Mouse (Mus musculus) hindbrain, embryonic 16.5 days (tissue): ENCODE data around the gene Oser1. TPM values are rescaled to one million over a fixed set of nuclear protein-coding genes. Genes with fewer than 3 reads are reported as not detected.

Source experiments
- ATAC-seq: fragments of 200-750 bp; cut with Nextera tagmentation; 2 replicates; pipeline ENCODE4 v1.8.0; 2017; ENCODE audit warnings: moderate TSS enrichment, moderate library complexity
- H3K27ac ChIP-seq: fragments of 300-500 bp; sonication (generic); 2 replicates; pipeline ENCODE4 v1.5.1; 2014; ENCODE audit warnings: low read depth, mild to moderate bottlenecking, control low read depth, low read length, moderate library complexity
- H3K27me3 ChIP-seq: fragments of 300-500 bp; sonication (generic); replicated peaks from 2 replicates; pipeline ENCODE4 v1.6.1; 2014; ENCODE audit warnings: low read length; ENCODE audit not compliant: control insufficient read depth, insufficient read depth
- H3K36me3 ChIP-seq: fragments of 300-500 bp; sonication (generic); 2 replicates; pipeline ENCODE4 v1.6.1; 2014; ENCODE audit warnings: mild to moderate bottlenecking, low read length, moderate library complexity, mixed read lengths; ENCODE audit not compliant: control insufficient read depth, insufficient read depth
- H3K4me1 ChIP-seq: fragments of 300-500 bp; sonication (generic); 2 replicates; pipeline ENCODE4 v1.6.1; 2014; ENCODE audit warnings: low read depth, low read length; ENCODE audit not compliant: control insufficient read depth, insufficient read depth
- H3K4me2 ChIP-seq: fragments of 300-500 bp; sonication (generic); 2 replicates; pipeline ENCODE4 v1.6.1; 2014; ENCODE audit warnings: mild to moderate bottlenecking, low read length, control low read depth, moderate library complexity
- H3K4me3 ChIP-seq: fragments of 300-500 bp; sonication (generic); 2 replicates; pipeline ENCODE4 v1.5.1; 2014; ENCODE audit warnings: mild to moderate bottlenecking, low read length, control low read depth, moderate library complexity
- H3K9ac ChIP-seq: fragments of 300-500 bp; sonication (generic); 2 replicates; pipeline ENCODE4 v1.6.1; 2014; ENCODE audit warnings: low read depth, mild to moderate bottlenecking, control low read depth, low read length, moderate library complexity
- H3K9me3 ChIP-seq: fragments of 300-500 bp; sonication (generic); 2 replicates; pipeline ENCODE4 v1.6.1; 2014; ENCODE audit warnings: mild to moderate bottlenecking, low read length, moderate library complexity; ENCODE audit not compliant: control insufficient read depth
- WGBS: fragments of 180-500 bp; shearing (Covaris S2); extraction: QIAGEN DNeasy Blood & Tissue Kit; methylation state at CpG from one replicate; pipeline ENCODE4 v1.1.7; 2014; 5-methylcytosine and 5-hydroxymethylcytosine counted together
- polyA plus RNA-seq: library from polyadenylated mRNA; unstranded; fragments of >200 nt; fragmentation: Nextera tagmentation; extraction: Ambion mirVana; gene quantifications from 2 replicates; pipeline ENCODE4 v1.2.1, GENCODE M21; 2015

Oser1 gene
- polyA plus RNA-seq, 1 experiment from 2014 or later: 72.2 TPM

DNA sequence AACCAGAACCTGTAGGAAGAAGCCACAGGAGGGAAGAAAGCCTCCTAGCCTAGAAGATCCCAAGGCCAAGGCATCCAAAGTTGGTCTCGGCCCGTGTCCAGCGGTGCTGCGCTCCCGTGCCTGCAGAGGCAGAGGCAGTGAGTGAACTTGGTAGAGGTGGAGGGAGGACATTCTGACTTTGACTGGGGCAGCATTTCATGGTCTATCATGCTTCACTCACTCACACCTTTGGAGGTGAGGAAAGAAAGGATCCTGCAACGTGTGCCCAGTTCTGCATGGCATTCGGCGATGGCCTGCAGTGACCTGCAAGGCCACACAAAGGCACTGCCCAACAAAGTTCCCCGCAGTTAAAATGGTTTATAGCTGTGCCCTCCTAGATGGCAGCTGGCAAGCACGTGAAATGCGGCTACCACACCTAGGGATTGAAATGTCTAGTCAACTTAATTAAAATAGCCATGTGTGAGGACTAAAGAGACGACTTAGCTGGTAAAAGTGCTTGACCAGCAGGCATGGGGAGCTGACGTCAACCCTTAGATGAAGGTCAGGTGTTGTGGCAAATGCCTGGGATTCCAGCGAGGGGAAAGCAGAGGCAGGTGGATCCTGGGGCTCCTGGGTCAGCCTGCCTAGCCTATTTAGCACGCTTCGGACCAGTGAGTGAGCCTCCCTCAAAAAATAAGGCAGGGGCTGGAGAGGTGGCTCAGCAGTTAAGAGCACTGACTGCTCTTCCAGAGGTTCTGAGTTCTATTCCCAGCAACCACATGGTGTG, 63.5 kb downstream of the Oser1 start:
- H3K27ac ChIP-seq: no peak overlapping the region
- 83% methylated on average over 16 of the region's 16 CpGs for WGBS
- H3K9ac ChIP-seq: no peak overlapping the region
- no peaks in the 10 kb centered on the region; the same call in 1 of the 2 replicates for H3K27me3 ChIP-seq
- H3K4me1 ChIP-seq: no peaks in the 10 kb centered on the region
- no peak overlapping the region for H3K4me3 ChIP-seq
- no peaks in the 10 kb centered on the region for H3K9me3 ChIP-seq
- no peak overlapping the region for H3K4me2 ChIP-seq
- ATAC-seq: no peak
- H3K36me3 ChIP-seq: no peaks in the 10 kb centered on the region

DNA sequence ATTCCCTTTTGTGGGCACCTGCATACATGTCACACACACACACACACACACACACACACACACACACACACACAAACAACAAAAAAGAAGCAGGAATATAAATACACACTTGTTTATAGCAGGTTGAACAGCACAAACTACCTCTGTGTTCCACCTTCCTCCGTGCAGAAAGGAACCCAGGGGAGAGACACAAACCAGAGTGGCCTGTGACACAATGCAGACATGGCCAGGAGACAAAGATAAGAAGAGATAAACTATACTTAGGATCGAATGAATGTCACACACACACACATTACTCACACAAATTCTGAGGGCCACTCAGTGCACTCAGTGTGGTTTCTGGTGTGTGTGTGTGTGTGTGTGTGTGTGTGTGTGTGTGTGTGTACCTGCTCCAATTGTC, 65.2 kb downstream of the Oser1 start:
- no peak for ATAC-seq
- H3K9me3 ChIP-seq: no peaks in the 10 kb centered on the region
- WGBS: 69% methylated on average over 2 of the region's 2 CpGs
- H3K27ac ChIP-seq: no peak overlapping the region
- H3K27me3 ChIP-seq: no peaks in the 10 kb centered on the region; the same call in 1 of the 2 replicates
- no peaks in the 10 kb centered on the region for H3K36me3 ChIP-seq
- no peak overlapping the region for H3K4me3 ChIP-seq
- H3K4me2 ChIP-seq: no peak overlapping the region
- no peak overlapping the region for H3K9ac ChIP-seq
- H3K4me1 ChIP-seq: no peaks in the 10 kb centered on the region

DNA sequence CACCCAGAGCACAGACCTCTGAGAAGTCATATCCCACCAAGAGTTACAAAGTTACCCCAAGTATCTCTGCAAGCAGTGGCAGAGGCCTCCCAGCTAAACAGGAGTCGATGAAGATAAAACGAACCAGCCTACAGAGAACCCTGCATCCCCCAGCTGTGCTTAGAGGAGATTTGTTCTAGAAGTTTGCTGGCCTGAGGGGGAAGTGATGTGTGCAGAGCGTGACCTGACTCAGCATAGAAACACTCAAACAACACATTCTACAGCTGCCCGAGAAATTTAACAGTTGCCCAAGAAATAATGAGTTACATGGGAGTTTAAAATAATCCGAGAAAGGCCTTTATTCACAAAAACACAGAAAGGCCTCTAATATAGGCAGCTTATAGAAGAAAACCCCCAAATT, 65.8 kb downstream of the Oser1 start:
- Histone ChIP-seq H3K4me3 (no peak overlapping the region), H3K27ac (no peak overlapping the region), H3K4me2 (no peak overlapping the region), H3K36me3 (no peaks in the 10 kb centered on the region), H3K9me3 (no peaks in the 10 kb centered on the region), H3K9ac (no peak overlapping the region), H3K27me3 (no peaks in the 10 kb centered on the region; the same call in 1 of the 2 replicates), H3K4me1 (no peaks in the 10 kb centered on the region)
- no peak for ATAC-seq
- WGBS: 82% methylated on average over 5 of the region's 5 CpGs

DNA sequence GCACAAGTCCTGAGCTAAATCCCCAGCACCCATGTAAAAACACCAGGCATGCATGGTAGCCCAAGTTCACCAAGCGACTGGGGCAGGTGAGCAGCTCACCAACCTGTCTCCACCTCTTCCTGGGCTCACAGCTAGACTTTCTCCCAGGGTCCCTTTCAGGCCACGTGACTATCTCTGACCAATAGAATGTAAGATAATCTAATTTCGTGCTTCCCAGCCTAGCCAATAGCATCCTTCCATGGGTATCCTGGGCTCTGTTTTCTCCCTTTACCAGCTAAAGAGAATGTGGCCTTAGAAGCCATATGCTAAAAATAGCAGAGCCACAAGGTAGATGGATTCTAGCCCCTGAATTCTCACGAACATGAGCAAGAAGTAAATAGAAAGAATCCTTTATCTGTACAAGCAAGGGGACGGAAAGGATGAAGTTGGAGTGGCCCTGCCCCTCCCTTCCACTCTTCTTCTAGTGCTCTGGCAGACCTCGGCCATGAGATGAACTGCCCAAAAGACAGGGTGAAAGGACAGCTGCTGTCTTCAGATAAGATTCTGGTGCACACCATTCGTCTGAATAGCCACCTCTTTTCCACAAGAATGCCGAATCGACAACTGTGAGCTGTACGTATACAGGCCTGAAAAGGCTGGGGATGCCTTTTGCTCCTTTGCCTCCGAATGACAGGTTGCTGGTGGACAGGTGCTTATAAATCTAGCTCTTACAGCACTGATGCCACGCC, 68.2 kb downstream of the Oser1 start:
- Histone ChIP-seq H3K9ac (no peak overlapping the region), H3K9me3 (no peaks in the 10 kb centered on the region), H3K27me3 (no peaks in the 10 kb centered on the region), H3K27ac (no peak overlapping the region), H3K36me3 (no peaks in the 10 kb centered on the region), H3K4me2 (no peak overlapping the region), H3K4me1 (no peaks in the 10 kb centered on the region), H3K4me3 (no peak overlapping the region)
- no peak for ATAC-seq
- 83% methylated on average over 12 of the region's 12 CpGs for WGBS

Other genes with a start within 250 kb of the Oser1 start
- gene Tox2, start 221.6 kb downstream of the Oser1 start, polyA plus RNA-seq: 23.0 and 33.7 TPM in 2 replicates
- gene Jph2, start 26.7 kb downstream of the Oser1 start, polyA plus RNA-seq: 1.0 TPM in 2 replicates
- gene Gdap1l1, start 13.8 kb upstream of the Oser1 start, polyA plus RNA-seq: 139 and 147 TPM in 2 replicates
- 18.0 and 18.2 TPM in 2 replicates for gene Fitm2, start 47.9 kb upstream of the Oser1 start, polyA plus RNA-seq
- gene R3hdml, start 67.6 kb upstream of the Oser1 start, polyA plus RNA-seq: 0.34 and 1.0 TPM in 2 replicates
- gene Hnf4a, start 82.1 kb upstream of the Oser1 start, polyA plus RNA-seq: 0.05 TPM in 1 of 2 replicates, not detected in the other
- 37.6 and 43.2 TPM in 2 replicates for gene Ttpal, start 177.6 kb upstream of the Oser1 start, polyA plus RNA-seq
- gene Serinc3, start 220.4 kb upstream of the Oser1 start, polyA plus RNA-seq: 38.6 and 41.2 TPM in 2 replicates
- 126 and 127 TPM in 2 replicates for gene Pkig, start 233.7 kb upstream of the Oser1 start, polyA plus RNA-seq